Mouse (Mus musculus): ENCODE data around the gene Fbxo30. TPM values are rescaled to one million over a fixed set of nuclear protein-coding genes. Genes with fewer than 3 reads are reported as not detected.
A peak's percentile ranks its signal among the peaks of the same experiment; 100 is the strongest.

Gene Fbxo30
- total RNA-seq, 2 experiments from 2014 or later: 10.1 to 11.9 TPM

DNA sequence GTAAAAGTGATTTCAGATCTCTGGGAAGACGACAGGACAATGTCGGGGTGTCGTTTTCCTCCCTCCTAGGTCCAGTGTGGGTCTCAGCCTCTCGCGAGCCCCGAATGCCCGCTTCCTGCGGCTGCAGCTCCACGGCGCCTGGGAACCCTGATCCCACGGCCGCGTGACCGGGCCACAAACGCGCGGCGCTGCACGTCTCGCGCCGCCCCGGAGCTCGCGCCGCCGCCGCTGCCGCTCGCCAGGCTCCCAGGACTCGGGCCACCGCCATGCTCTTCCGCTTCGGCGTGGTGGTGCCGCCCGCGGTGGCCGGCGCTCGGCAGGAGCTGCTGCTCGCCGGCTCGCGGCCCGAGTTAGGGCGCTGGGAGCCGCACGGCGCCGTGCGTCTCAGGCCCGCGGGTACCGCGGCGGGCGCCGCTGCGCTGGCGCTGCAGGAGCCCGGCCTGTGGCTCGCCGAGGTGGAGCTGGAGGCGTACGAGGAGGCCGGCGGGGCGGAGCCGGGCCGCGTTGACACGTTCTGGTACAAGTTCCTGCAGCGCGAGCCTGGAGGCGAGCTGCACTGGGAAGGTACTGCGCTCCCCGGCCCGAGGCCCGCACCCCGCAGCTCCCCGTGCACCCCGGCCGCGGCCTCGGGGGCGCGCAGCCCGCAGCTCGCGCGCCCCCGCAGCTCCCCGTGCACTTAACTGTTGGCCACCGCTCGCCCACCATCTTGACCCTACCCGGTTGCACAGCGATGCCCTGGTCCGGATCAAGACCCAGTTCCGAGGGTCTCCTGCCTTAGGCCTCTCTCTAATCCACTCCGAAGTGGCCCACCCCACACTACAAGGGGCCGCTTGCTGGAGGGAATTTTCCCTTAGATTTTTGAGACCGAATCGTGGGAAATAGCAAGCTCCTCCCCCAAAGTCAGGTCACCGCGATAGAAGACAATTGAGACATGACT, 62.3 kb downstream of the Fbxo30 start, which contains the start of gene Epm2a:
Gene Epm2a (plus strand): TSS at position 200 of the 937 bp plus-strand sequence.
- intact Hi-C loops (cut with DNase I): loop anchor here (2.0 to 10.0 kb wide), 3 partner anchors 63 to 195 kb away; partner anchors contain the start of genes Fbxo30 and Shprh
- Histone ChIP-seq H3K27ac (peak within 1 kb of the TSS; percentile 92), H3K4me3 (peak within 1 kb of the TSS; percentile 57)
- no peak for TF ChIP-seq CTCF (IDR thresholded peaks at IDR 0.05)
- peak; percentile 76 to 82 for DNase-seq (ENCODE audit: extremely low spot score in 1 of 2, low spot score in 2 of 2)

DNA sequence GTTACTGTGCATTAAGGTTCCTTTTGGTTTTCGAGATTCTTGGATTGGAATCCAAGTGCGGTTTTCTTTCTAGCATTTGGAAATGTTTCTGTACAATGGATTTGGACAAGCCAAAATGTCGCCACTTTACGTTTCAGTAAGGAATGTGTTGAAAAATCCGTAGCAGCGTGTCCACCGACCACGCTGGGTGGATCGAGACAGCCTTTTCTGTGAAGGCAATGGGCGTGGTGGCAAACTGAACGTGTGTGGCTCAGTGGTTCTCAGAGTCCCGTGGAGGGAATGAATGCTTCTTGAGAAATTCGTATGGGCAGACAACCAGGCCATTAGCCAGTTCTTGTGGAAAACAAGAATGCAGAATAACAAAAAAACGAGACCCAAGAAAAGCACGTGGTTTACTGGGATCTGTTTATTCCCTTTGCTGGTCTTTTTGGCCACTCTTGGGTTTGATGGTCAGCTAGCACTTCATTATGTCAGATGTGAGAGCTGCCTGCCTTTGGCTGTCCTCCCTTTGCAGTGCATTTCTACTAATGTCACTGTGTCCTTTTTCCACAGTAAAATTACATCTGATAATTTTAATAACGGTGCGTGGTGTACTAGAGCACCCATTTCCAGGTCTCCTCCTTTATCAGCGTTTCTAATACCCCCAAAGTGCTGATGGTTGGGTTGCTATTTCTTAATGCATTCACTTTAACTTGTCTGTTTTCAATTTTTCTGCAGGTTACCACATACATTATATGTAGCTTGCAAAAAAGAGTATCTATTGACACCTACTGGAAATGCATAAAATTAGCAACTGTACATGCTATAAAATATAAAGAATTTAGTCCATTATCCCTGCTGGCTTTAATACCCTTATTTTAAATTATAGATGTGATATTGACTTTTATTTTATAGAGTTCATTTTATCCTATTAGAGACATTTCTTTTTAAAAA, 63.7 kb downstream of the Fbxo30 start:
- Histone ChIP-seq H3K27ac (no peak overlapping the region), H3K4me3 (peak overlapping the region; percentile 57)
- TF ChIP-seq CTCF (IDR thresholded peaks at IDR 0.05): peak; percentile 16
- DNase-seq (ENCODE audit: extremely low spot score in 1 of 2, low spot score in 2 of 2): no peak
- intact Hi-C loops (cut with DNase I): loop anchor here (2.0 to 10.0 kb wide), 2 partner anchors 120 to 196 kb away; partner anchors contain the start of gene Shprh

Other genes with a start within 250 kb of the Fbxo30 start
- 10 to 100 TPM; 42.5 to 44.5 TPM for gene Grm1, start 199.0 kb upstream of the Fbxo30 start, total RNA-seq (2021)
- 10 to 100 TPM; 36.9 to 42.2 TPM for gene Shprh, start 131.9 kb upstream of the Fbxo30 start, total RNA-seq (2021)
- gene Epm2a, start 62.1 kb downstream of the Fbxo30 start, total RNA-seq (2021): 10 to 100 TPM; 31.1 to 33.5 TPM